Mouse (Mus musculus) adrenal gland, postnatal 36 days (tissue): ENCODE measurements at regions not wholly inside any gene's neighbourhood (a gene's known extent, or its start where the extent isn't known, plus 50 kb on each side); places are given as distances from the start of the nearest gene placed in this dataset.
A peak's percentile ranks its signal among the peaks of the same experiment; 100 is the strongest.

Experiments
- DNase-seq, 2 experiments: peaks; one replicate each; pipeline ENCODE4 v3.0.0; 2021; ENCODE audit warnings: mixed read lengths in 1 of 2

DNA sequence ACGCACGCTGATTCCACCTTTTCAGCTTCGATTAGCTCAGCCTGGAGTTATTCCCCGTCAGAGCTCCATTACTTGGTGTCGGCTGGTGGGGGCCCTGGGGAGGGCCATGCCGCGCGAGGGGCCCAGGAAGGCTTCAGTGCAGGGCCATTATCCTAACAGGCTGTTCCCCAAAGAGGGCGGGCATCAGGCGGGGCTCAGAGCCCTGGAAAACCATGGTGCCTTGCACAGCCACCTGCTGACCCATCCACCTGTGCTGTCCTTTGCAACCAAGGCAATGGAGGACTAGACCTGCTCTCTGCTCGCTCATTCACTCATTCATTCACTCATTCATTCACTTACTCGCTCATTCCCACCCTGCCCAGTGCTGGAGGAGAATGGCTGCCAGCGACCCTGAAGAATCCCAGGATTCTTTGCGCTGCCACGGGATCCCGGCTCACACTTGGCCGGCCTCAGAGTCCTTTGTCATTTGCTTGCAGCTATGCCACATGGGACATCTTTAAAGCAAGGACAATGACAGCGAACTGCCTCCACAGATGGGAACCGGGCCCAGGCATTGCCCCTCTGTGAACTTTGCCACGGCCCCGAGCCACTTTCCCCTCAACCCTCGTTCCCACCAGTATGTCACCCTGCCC, 78.6 kb upstream of the Nkx1-1 start:
- no peak for DNase-seq

DNA sequence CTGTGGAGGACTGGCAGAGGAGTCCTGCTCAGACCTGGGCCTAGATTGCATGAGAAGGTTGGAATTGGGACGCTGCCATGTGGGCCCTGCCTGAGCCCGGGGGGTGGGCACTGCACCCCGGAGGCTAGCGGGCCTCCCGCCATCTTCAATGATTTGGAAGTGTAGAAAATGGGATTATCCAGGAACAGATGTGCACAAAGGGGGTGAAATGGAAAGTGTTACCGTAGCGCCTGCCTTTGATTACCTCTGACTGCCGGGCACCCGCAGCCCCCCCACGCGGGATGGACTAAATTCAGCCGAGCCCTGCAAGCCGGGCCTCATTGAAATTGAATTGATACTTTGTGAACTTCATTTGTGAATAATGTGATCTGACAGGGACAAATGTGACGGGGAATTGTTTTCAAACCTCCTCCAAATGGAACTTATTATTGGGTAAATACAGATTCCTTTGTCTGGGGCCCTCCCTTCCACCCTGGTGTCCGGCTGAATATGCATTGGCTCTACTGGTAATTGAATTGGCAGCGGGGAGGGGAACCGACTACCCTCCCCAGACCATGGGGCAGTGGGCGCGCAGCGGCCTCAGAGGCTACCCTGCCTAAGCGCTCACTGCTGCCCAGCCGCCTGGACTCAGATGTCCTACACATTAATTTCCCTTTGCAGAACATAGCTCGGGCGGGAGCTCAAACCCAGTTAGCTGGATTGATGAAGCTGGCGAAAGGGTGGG, 77.9 kb upstream of the Nkx1-1 start:
- no peak for DNase-seq

DNA sequence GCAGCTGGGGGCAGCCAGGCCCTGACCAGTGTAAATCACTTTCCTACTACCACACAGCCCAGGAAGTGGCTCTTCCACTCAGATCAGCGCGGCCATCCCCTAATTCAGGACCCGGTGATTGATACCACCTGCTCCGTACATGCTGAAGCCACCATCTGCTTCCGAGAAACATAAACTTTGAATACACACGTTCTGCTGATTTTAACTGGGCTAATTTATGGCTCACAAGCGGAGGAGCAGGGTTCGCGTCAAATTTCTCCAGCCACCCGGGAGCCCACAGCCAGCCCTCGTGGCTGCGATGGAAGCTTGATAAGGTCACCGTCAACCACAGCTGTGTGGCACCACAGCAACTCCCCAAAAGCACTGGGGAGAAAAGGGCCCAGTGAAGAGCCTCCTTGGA, 72.0 kb upstream of the Nkx1-1 start:
- DNase-seq: no peak

DNA sequence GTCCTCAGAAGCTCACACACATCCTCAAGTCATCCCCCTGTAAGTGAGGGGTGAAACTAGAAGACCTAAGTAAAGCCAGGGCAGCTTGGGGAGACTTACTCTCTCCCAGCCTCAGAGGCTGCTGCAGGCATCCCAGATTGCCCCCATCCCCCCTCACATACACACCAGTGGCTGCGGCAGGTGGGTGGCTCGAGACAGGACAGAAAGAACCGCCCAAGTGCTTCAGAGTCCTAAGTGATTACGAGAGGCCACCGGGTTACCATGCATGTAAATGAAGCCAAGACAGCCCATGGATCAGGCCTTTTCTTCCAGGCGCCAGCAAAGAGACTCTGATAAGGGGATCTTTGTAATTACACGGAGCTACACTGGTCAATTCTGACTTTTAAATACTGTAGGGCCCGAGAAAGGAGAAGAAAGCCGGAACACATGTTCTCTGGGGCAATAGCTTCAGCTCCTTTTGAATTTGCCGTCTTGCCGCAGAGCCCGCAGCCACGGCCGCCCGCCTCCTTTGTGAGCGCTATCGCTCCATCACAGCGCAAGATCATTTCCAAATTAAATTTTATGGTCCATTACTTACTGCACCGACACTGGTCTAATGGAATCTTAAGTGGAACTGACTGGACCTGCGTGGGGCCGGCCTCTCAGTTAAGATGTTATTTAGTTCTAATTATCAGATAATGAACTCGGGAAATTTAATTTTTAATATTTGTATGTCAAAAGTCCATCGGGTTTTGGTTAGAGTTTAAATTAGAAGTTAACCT, 68.1 kb upstream of the Nkx1-1 start:
- no peak for DNase-seq

DNA sequence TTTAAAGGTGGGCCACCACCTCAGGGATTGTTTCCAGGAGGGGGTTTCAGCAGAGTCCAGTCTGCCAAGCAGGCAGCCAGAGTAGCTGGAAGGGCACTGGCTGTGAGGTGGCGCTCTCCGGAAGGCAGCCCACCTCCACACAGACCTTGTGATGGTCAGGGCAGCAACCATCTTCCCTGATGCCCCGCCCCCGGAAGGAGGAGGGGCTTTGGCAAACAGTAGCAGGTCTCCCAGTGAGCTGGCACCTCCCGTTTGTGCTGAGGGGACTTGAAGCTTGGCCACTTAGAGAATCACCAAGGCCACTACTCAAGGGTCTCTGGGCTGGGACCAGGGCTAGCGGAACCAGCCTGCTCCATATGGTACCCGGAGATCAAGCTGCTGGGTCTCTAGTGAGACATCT, 67.4 kb upstream of the Nkx1-1 start:
- no peak for DNase-seq

DNA sequence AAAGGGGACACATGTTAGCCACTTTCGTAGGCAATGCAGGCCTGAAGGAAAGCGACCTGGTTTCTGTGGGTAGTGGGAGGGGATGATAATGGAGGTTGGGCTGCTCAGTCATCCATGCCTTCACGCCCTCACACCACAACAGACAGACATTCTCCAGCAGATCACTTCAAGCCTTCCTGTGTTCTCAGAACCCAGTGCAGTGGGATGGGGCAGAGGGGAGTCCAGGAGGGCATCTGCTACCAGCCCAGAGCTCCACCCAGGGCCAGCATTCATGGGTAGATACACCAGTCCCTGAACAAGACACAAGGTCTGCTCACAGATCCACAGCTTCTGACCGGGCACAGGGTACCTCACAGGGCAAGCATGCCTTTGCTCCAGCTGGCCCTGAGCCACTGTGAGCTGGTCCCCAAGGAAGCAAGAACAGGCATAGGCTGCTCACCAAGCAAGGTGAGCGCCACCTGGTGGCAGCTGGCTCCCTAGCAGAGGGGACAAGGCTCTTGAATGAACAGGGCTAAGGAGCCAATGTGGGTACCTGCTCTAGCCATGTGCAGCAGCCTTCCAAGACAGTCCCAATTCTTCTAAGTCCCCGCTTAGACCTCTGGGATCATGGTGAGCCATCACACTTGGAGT, 62.2 kb upstream of the Nkx1-1 start:
- peak; percentile 86 to 90 for DNase-seq

DNA sequence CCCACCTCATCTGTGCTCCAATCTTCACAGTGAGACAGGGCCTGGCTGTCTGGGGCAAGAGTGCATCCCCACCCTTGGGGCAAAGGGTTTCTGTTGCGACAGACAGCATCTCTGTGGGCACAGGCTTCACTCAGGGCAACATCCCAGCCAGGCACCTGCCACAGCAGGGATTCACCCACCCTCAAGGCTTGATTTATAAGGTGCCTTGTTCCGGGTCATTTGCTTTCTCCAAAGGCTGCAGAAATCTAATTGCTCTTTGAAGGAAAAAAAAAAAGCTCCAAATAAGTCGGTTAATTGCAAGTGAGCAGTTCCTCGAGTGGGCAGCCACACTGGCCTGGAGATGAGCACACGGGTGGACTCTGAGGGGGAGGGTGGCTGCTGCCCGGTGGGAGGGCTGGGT, 61.5 kb upstream of the Nkx1-1 start:
- DNase-seq: no peak

DNA sequence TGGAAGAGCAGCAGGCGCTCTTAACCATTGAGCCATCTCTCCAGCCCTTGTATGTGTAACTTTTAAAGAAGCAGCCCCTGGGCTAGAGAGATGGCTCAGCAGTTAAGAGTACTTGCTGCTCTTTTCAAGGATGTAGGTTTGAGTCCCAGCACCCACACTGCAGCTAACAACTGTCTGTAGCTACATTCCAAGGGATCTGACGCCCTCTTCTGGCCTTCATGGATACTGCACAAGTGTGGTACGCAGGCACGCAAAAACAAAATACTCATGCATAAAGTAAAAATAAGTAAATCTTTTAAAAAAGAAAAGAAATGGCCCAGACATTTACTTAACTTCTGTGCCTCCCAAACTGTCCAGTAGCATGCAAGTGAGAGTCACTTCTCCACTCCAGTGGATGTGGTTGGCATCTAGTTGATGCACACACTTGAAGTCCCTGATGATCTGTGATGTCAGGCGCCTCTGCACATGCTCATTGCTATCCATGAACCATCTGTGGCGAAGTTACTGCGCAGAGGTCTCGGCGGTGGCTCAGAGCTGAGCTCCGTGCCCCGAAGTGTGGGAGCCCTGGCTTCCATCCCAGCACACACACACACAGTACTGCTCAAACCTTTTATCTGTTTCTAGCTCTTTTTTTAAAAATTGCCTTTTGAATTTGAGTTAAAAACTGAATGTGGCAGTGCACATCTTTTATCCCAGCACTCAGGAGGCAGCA, 59.0 kb upstream of the Nkx1-1 start:
- DNase-seq: no peak

DNA sequence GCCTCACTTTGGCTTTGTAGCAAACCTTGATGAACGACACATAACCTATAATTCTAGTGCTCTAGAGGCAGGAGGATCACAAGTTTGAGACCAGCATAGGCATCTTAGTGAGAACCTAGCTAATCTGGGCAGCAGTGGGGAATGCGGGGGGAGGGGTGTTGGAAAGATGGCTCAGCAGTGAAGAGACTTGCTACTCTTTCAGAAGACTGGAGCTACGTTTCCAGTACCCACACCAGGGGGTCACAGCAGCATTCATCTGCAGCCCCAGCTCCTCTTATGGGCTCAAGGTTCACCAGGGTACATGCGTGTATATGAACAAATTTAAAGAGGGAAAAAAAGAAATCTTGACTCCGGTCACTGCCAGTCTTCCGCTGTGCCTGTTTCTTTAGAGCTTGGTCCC, 55.5 kb upstream of the Nkx1-1 start:
- no peak for DNase-seq

DNA sequence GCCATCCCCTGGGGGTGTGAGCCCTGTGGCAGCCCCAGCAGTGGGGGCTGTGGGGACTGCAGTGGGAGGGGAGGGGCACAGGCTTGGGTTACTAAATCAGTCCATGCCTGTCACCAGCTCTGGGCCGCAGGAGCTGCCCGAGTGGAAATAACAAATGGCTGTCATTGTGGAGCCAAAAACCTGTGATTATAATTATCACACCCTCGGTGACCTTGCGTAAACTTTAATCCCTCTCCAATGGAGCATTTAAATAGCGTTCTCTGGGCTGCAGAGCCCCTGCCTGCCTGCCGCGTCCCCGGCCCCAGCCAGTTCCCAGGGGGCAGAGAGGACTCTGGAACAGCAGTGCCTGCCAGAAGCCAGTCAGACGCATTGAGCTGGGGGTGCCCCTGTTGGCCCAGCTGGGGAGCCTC, 54.4 kb upstream of the Nkx1-1 start:
- no peak for DNase-seq

DNA sequence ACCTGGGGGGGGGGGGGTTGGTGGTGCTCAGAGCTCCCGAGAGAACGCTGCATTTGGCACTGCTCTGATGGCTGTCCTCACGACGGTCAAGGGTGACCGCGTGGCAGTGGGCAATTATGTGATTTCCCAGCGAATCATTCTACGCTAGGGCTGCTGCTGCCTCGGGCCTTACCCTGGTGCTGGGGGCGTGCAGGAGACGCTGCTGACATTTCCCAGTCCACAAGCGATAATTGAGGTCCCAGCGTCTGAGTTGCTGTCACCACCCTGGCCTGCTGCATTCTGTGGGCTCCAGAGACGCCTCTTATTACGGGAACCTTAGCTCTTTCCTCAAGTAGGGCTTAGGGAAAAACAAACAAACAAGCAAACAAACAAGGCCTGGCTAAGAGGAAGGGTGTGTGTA, 52.0 kb upstream of the Nkx1-1 start:
- no peak for DNase-seq
